Mouse (Mus musculus): ENCODE data around the gene Tmc3. TPM values are rescaled to one million over a fixed set of nuclear protein-coding genes. Genes with fewer than 3 reads are reported as not detected.
A peak's percentile ranks its signal among the peaks of the same experiment; 100 is the strongest.

Gene Tmc3
- total and polyA plus RNA-seq, 3 experiments = 0.08 to 0.11 TPM; not detected in 1

DNA sequence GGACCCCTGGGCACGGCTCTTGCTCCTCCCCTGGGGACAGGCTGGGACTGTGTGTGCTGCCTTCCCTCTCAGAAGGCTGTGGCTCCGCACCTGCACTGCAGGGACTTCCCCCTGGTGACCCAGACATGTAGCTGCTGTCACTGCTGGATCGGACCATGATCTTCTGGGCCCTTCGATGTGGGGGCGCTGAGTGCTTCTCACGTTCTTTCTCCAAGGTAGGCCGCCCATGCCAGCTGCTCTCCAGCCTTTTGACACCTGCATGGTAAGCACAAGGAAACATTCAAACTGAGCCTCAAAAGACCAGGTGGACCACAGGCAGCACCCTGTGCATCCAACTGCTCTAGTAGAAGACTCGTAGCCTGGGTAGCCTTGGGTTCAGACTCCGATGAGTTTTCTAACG is 76.3 kb downstream of the Tmc3 start:
- Histone ChIP-seq H3K27me3 (ENCODE audit: control insufficient read depth, insufficient read depth, low read length) (no peaks in the 10 kb centered on the region), H3K4me3 (no peak overlapping the region), H3K4me1 (ENCODE audit: control insufficient read depth, insufficient read depth, low read length) (peaks cover 4% of the 10 kb centered on the region), H3K9ac (ENCODE audit: low read depth, low read length) (no peak overlapping the region), H3K79me2 (replicated peaks; ENCODE audit: control insufficient read depth, insufficient read depth, low read length) (no peaks in the 10 kb centered on the region), H3K27ac (no peak overlapping the region), H3K36me3 (ENCODE audit: control insufficient read depth, insufficient read depth, low read length) (peaks cover 4% of the 10 kb centered on the region; the same call in 1 of the 2 replicates)
- 92% methylated on average over 10 of the region's 10 CpGs for WGBS
- intact Hi-C loops (cut with DNase I) = no loop called here
- TF ChIP-seq EP300 (IDR thresholded peaks at IDR 0.05; ENCODE audit: insufficient read depth, low read depth, low read length) (no peak), POLR2A (IDR thresholded peaks at IDR 0.05; ENCODE audit: insufficient read depth, low read depth, low read length) (no peak), CTCF (IDR thresholded peaks at IDR 0.05) (no peak)
- DNase-seq = no peak

DNA sequence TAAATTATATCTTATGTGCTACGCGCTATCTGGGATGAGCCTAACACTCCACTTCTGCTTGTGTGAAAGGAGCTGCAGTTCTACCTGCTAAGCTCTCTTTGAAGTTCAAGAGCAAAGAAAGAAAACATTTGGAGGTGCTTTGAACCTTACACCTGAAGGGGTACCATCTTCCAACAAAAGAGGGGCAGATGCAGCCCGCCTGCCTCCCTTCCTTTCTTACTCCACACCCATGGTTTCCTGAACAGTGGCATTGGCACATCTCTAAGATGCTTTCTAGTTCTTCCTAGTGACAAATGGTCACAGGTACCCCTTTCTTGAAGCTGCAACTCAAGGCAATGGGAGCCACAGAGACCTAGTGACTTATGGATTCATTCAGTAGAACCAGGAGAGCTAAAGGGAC is 77.0 kb downstream of the Tmc3 start:
- intact Hi-C loops (cut with DNase I) = no loop called here
- no peak for TF ChIP-seq EP300 (IDR thresholded peaks at IDR 0.05; ENCODE audit: insufficient read depth, low read depth, low read length)
- no peak for TF ChIP-seq POLR2A (IDR thresholded peaks at IDR 0.05; ENCODE audit: insufficient read depth, low read depth, low read length)
- TF ChIP-seq CTCF (IDR thresholded peaks at IDR 0.05) = no peak
- Histone ChIP-seq H3K27me3 (ENCODE audit: control insufficient read depth, insufficient read depth, low read length) (no peaks in the 10 kb centered on the region), H3K79me2 (replicated peaks; ENCODE audit: control insufficient read depth, insufficient read depth, low read length) (no peaks in the 10 kb centered on the region), H3K4me1 (ENCODE audit: control insufficient read depth, insufficient read depth, low read length) (peaks cover 4% of the 10 kb centered on the region), H3K36me3 (ENCODE audit: control insufficient read depth, insufficient read depth, low read length) (peaks cover 4% of the 10 kb centered on the region; the same call in 1 of the 2 replicates), H3K9ac (ENCODE audit: low read depth, low read length) (no peak overlapping the region), H3K27ac (no peak overlapping the region), H3K4me3 (no peak overlapping the region)
- DNase-seq = no peak
- WGBS = 96% methylated on average over 3 of the region's 3 CpGs

DNA sequence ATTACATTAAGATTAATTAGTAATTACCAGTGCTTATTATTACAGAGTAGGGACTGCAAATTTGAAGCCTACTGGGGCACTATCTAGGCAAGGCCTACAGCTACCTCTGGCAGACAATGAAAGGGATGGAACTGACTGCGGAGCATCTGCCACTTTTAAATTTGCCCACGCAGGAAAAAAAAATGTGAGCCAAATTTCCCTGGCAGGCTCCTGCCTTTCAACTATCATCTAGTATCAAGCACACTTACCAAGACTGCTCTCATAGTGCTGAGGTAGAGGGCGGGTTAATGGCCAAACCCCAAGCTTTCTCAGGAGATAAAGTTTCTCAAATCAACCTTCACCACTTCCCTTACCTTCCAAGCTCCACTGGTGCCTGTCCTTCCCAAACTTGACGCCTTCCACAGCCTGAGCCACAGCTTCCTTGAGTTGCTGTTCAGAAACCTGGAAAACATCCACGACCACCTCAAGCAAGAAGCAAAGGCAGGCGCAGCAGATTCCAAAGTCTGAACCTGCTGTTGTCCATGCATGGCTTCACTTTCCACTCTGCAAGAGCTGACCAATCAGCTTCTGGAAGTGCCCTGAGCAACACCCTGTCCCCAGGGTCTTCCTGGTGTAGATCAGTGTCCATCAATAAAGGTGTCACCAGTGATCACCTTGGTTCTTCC is 78.1 kb downstream of the Tmc3 start:
- H3K79me2 ChIP-seq (replicated peaks; ENCODE audit: control insufficient read depth, insufficient read depth, low read length) = no peaks in the 10 kb centered on the region
- WGBS = 84% methylated on average over 6 of the region's 6 CpGs
- TF ChIP-seq EP300 (IDR thresholded peaks at IDR 0.05; ENCODE audit: insufficient read depth, low read depth, low read length) (no peak), CTCF (IDR thresholded peaks at IDR 0.05) (no peak), POLR2A (IDR thresholded peaks at IDR 0.05; ENCODE audit: insufficient read depth, low read depth, low read length) (no peak)
- DNase-seq = no peak
- no peak overlapping the region for H3K27ac ChIP-seq
- H3K9ac ChIP-seq (ENCODE audit: low read depth, low read length) = no peak overlapping the region
- no peak overlapping the region for H3K4me3 ChIP-seq
- intact Hi-C loops (cut with DNase I) = no loop called here
- H3K4me1 ChIP-seq (ENCODE audit: control insufficient read depth, insufficient read depth, low read length) = peaks cover 4% of the 10 kb centered on the region
- peaks cover 4% of the 10 kb centered on the region; the same call in 1 of the 2 replicates for H3K36me3 ChIP-seq (ENCODE audit: control insufficient read depth, insufficient read depth, low read length)
- H3K27me3 ChIP-seq (ENCODE audit: control insufficient read depth, insufficient read depth, low read length) = no peaks in the 10 kb centered on the region

DNA sequence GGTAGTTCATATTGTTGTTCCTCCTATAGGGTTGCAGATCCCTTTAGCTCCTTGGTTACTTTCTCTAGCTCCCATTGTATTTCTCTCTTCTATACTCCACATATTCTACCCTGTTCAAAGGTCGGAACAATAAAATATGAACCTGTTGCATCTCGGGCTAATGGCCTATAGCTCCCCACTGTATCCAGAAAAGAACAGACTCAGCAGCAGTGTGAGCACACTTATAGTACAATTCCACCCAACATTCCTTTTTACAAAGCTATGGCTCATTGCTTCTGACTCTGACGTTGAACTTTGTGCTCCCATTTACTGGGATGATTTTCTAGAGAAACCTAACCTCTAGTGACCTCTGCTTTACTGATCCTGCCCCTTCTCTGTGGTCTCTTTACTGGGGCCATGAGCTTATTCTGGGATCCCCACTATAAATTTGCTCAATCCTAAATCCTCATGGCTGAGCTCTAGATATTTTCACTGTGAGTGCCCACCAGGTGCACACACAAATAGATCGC is 81.4 kb downstream of the Tmc3 start:
- intact Hi-C loops (cut with DNase I) = no loop called here
- Histone ChIP-seq H3K79me2 (replicated peaks; ENCODE audit: control insufficient read depth, insufficient read depth, low read length) (no peaks in the 10 kb centered on the region), H3K36me3 (ENCODE audit: control insufficient read depth, insufficient read depth, low read length) (no peaks in the 10 kb centered on the region), H3K4me1 (ENCODE audit: control insufficient read depth, insufficient read depth, low read length) (no peaks in the 10 kb centered on the region), H3K4me3 (no peak overlapping the region), H3K27ac (no peak overlapping the region), H3K27me3 (ENCODE audit: control insufficient read depth, insufficient read depth, low read length) (no peaks in the 10 kb centered on the region), H3K9ac (ENCODE audit: low read depth, low read length) (no peak overlapping the region)
- DNase-seq = no peak
- TF ChIP-seq CTCF (IDR thresholded peaks at IDR 0.05) = no peak
- TF ChIP-seq EP300 (IDR thresholded peaks at IDR 0.05; ENCODE audit: insufficient read depth, low read depth, low read length) = no peak
- TF ChIP-seq POLR2A (IDR thresholded peaks at IDR 0.05; ENCODE audit: insufficient read depth, low read depth, low read length) = no peak
- WGBS = 90% methylated on average over 4 of the region's 4 CpGs

DNA sequence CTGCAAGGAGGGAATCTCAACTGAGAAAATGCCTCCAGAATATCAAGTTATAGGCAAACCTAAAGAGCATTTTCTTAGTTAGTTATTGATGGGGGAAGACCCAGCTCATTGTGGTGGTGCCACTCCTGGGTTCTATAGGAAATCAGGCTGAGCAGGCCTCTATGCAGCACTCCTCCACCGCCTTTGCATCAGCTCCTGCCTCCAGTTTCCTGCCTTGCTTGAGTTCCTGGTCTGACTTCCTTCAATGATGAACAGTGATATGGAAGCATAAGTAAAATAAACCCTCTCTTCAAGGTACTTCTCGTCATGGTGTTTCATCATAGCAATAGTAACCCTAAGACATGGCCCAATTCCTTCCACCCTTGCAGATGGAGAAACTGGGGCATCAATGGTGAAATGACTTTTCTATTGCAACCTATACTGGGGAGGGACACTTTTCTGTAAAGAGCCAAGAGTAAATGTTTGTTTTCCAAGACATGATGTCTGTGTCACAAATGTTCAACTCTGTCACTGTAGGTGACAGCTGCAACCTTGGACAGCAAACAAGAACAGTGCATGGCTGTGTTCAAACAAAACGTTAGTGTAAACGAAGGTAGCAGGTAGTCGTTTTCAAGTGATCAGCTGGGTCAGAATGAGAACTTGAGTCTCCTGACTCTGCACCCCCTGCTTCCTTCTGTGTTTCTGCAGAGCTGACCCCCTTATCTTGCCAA is 83.4 kb downstream of the Tmc3 start:
- no peaks in the 10 kb centered on the region for H3K36me3 ChIP-seq (ENCODE audit: control insufficient read depth, insufficient read depth, low read length)
- TF ChIP-seq CTCF (IDR thresholded peaks at IDR 0.05) (no peak), EP300 (IDR thresholded peaks at IDR 0.05; ENCODE audit: insufficient read depth, low read depth, low read length) (no peak), POLR2A (IDR thresholded peaks at IDR 0.05; ENCODE audit: insufficient read depth, low read depth, low read length) (no peak)
- H3K4me1 ChIP-seq (ENCODE audit: control insufficient read depth, insufficient read depth, low read length) = no peaks in the 10 kb centered on the region
- H3K79me2 ChIP-seq (replicated peaks; ENCODE audit: control insufficient read depth, insufficient read depth, low read length) = no peaks in the 10 kb centered on the region
- no peaks in the 10 kb centered on the region for H3K27me3 ChIP-seq (ENCODE audit: control insufficient read depth, insufficient read depth, low read length)
- no peak overlapping the region for H3K9ac ChIP-seq (ENCODE audit: low read depth, low read length)
- H3K4me3 ChIP-seq = no peak overlapping the region
- peak in 1 of 2 experiments; percentile 0 for DNase-seq
- H3K27ac ChIP-seq = no peak overlapping the region
- 70% methylated on average over 5 of the region's 5 CpGs for WGBS
- intact Hi-C loops (cut with DNase I) = loop anchor here (1.0 to 2.0 kb wide), 3 partner anchors 106 to 689 kb away; no protein-coding TSS in a partner anchor

DNA sequence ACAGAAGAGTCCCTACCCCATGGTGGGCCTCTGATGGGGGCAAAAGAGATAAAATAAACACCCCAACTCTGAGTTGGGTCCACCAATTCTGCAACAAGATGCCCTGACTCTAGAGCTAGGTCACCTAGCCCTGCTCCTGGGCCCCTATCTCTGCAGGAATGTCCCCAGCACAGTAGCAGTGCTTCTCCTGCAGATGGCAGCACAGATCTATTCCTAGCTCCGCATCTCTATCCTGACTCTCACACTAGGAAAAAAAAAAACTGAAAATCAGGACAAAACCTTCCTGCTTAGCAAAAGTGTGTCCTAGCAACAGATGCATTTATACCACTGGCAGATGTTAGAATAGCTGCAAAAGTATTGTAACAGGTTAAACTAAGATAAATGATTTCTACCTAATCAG is 84.0 kb downstream of the Tmc3 start:
- H3K27me3 ChIP-seq (ENCODE audit: control insufficient read depth, insufficient read depth, low read length) = no peaks in the 10 kb centered on the region
- 17% methylated on average over 1 of the region's 1 CpGs for WGBS
- no peak overlapping the region for H3K27ac ChIP-seq
- peak; percentile 50 to 55 for DNase-seq
- H3K4me3 ChIP-seq = no peak overlapping the region
- no peaks in the 10 kb centered on the region for H3K36me3 ChIP-seq (ENCODE audit: control insufficient read depth, insufficient read depth, low read length)
- no peaks in the 10 kb centered on the region for H3K4me1 ChIP-seq (ENCODE audit: control insufficient read depth, insufficient read depth, low read length)
- H3K9ac ChIP-seq (ENCODE audit: low read depth, low read length) = no peak overlapping the region
- TF ChIP-seq EP300 (IDR thresholded peaks at IDR 0.05; ENCODE audit: insufficient read depth, low read depth, low read length) = 0 out of 2 replicates have a peak, but pooled peaks have one; percentile 60
- no peak for TF ChIP-seq POLR2A (IDR thresholded peaks at IDR 0.05; ENCODE audit: insufficient read depth, low read depth, low read length)
- peak; percentile 96 for TF ChIP-seq CTCF (IDR thresholded peaks at IDR 0.05)
- intact Hi-C loops (cut with DNase I) = loop anchor here (1.0 to 2.0 kb wide), 3 partner anchors 106 to 688 kb away; no protein-coding TSS in a partner anchor
- no peaks in the 10 kb centered on the region for H3K79me2 ChIP-seq (replicated peaks; ENCODE audit: control insufficient read depth, insufficient read depth, low read length)
